Mouse (Mus musculus) CH12.LX (cell line): ENCODE data around the gene Fdxr.

ENCODE experiments used
- CTCF ChIP-seq, 2 experiments: IDR thresholded peaks in 1 of 2; conservative IDR thresholded peaks in 1 of 2; 2 replicates each; pipeline ENCODE4 v1.5.1; 2011 to 2012; ENCODE audit warnings: low read depth in 2 of 2, low read length in 2 of 2, improper control_type of control experiment in 1 of 2, inconsistent platforms in 1 of 2, mild to moderate bottlenecking in 1 of 2, moderate library complexity in 1 of 2
- EP300 ChIP-seq: IDR thresholded peaks from 2 replicates; pipeline ENCODE4 v1.6.1; 2011; ENCODE audit warnings: low read length, improper control_type of control experiment
- USF2 ChIP-seq: conservative IDR thresholded peaks from 2 replicates; pipeline ENCODE4 v1.6.1; 2011; ENCODE audit warnings: low read depth, low read length, improper control_type of control experiment

DNA sequence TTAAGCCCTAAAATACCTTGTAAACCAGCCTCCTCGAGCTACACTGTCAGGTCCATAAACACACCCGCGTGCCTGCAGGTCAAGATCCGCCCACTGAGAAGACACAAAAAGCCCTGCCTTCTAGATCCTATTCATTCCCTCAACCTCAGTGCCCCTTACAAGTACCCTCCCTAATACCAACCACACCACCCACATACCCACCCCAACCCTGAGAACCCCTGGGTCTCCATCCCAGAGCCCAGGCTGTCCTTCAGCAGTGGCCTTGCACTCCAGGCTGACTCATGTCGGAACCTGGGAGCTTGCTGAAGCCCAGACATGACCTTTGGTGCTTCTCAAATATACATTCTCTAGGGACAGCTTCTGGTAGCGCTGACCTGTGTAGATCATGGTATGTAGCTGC lies 2.1 kb downstream of the Fdxr start:
- TF ChIP-seq CTCF (conservative IDR thresholded peaks at IDR 0.05 in 1 of 2, IDR thresholded peaks at IDR 0.05 in 1 of 2; ENCODE audit: low read depth in 2 of 2, low read length in 2 of 2) (no peak), EP300 (no peak), USF2 (no peak)
